Mouse (Mus musculus) ovary, postnatal 14 days (tissue): ENCODE results near the gene Chst11.

Source experiments
- DNase-seq: peaks from one replicate; pipeline ENCODE4 v3.0.0; 2022; ENCODE audit warnings: low spot score

Gene Chst11

DNA sequence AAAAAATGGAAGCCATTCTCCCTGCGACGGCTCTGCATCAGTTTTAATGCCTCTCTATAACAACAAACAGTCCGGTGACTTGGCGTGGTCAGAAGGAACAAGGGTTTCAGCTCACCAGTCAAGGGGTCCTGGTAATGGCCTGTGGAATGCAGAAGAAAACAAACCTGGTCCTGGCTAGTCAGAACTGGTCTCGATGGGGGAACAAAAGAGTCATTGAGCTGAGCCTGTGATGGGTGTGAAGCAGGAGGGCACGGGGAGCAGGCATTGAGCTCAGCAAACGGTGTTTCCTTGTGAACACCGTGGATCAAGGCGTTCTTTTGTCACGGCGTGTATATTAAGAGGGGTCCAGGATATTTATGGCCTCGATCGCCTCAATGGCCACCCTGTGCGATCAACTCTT is 160.5 kb downstream of the Chst11 start:
- DNase-seq: no peak

- DNase-seq: no peak
These were observed 164.3 kb downstream of the Chst11 start for GRCm38 (mm10) chr10:83149342-83150178.

DNA sequence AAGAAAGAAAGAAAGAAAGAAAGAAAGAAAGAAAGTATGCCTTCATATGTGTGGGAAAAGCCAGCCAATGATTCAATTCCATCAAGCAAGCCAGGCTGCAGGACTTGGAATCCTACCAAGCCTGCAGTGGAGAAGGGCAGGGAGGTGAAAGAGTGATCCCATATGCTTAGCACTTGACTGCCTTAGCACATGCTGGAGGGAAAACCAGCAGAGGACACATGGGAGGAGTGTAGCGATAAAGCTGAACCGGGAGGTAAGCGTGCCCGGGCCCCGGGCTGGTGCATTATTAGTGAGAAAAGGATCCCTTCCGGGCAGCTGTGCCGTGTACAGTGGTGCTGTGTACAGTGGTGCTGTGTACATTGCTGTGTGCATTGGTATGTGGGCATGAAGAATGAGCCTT is 165.3 kb downstream of the Chst11 start:
- DNase-seq: no peak

- no peak for DNase-seq
These were observed 166.1 kb downstream of the Chst11 start for GRCm38 (mm10) chr10:83151362-83151761.

GRCm38 (mm10) chr10:83151896-83152685 is 166.8 kb downstream of the Chst11 start:
- DNase-seq: no peak

- no peak for DNase-seq
These were observed 167.4 kb downstream of the Chst11 start for GRCm38 (mm10) chr10:83152723-83153122.

DNA sequence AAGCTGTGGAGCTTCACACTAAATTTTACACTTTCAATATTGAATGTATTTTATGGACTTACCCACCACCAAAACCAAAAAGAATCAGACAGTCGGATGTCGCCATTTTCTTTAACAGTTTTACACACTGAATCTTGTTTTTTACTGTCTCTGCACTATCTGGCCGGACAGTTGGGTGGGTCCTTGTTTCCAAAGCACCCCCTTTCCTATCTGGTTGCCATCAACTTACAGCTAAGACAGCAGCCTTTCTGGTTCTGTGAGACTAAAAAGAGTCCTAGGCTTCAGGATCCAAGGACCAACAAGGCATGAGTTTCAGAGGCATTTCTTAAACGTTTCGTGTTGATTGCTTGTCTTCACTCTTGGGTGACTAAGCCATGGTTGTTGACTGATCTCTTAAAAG is 168.1 kb downstream of the Chst11 start:
- DNase-seq: no peak

GRCm38 (mm10) chr10:83153887-83154286 is 168.6 kb downstream of the Chst11 start:
- DNase-seq: no peak

DNA sequence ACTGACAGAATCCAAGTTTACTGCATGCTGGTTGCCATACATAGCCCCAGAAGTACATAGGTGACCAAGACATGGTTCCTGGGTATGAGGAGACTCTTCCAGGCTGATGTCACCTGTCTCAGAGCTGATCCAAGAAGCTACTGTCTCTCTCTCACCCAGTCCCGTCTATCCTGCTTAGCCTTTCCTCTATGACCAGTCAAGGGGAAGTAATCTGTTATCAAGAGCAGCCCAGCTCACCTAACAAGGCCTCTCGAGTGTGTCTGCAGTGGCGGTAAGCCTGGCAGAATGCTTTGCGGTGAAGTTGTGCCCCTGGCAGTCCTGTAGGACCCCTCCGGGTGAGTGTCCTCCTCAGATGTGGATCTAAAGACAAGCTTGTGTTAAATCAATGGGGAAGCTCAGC is 172.0 kb downstream of the Chst11 start:
- no peak for DNase-seq

DNA sequence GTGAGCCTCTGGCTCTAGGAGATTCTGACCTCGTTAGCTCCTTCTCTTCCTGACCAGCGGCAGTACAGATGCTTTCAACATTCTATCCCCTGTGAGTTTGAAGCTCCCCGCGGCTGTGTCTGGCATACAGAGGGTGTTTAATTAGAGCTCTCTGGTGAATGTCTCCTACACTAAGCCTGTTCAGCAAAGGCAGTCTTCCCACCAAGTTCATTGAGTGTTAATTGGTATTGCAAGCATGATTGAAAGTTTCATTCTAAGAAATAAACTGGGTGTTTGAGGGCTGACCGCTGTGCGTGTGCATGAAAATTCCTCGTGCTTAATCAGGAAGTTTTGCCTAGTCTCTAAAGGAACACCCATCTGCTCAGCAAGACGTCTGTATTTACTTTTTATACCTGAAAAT is 173.0 kb downstream of the Chst11 start:
- DNase-seq: no peak

DNA sequence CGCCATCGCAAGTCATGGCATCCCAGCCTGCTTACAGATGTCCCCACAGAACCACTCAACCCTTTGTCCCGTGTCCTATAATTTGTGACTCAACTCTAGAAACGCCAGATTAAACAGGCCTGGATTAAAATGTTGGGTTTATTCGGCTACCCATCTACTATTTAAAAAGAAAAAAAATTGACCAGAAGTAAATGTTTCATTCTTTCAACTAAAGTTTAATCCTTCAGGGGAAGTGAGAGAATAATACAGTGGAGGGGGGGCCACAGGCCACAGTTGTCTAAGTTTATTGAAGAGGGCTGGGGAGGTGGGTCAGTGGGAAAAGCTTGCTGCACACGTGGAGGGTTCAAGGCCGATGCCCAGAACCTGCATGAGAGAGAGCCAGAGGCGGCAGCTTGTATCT is 173.9 kb downstream of the Chst11 start:
- no peak for DNase-seq

- DNase-seq: peak; percentile 58
These were observed 176.5 kb downstream of the Chst11 start for GRCm38 (mm10) chr10:83161656-83162365.

DNA sequence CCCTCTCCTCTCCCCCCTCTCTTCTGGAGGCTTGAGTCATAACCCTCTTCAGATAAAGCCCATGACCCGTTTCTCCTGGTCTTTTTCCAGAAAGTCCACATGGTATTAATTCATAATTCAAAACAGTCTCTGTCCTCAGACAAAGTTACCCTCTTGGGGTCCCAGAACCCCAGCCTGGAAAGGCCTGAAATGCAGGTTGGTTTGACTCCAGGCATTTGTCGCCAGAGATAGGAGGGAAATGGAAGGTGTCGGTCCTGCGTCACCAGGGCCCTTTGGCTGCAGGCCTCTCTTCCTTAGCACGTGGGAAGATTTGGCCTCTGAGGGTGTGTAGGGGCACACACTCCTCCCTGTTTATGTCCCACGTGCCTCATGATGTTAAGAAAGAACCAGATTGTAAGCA is 178.6 kb downstream of the Chst11 start:
- DNase-seq: no peak

DNA sequence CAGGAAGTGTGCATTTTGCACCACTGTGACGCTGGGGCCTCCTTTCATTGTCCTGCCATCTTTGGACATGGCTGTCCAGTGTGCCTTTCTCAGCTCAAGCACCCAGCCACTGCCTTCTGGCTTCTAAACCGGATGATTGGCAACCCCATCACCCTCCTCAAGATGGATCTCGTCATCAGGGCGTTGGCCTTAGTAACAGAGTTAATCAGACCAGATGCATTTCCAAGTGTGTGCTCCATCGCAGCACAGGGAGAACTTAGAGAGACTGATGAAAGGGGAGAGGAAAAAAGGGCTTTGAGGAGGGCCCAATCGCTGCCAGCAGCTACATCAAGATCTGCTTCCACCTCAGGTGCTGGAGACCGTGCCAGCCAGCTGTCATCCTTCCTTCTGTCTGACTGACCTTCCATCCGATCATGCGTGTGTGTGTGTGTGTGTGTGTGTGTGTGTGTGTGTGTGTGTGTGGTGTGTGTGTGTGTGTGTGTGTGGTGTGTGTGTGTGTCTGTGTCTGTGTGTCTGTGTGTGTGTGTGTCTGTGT is 179.7 kb downstream of the Chst11 start:
- DNase-seq: no peak

GRCm38 (mm10) chr10:83165521-83166243 is 180.4 kb downstream of the Chst11 start:
- no peak for DNase-seq

DNA sequence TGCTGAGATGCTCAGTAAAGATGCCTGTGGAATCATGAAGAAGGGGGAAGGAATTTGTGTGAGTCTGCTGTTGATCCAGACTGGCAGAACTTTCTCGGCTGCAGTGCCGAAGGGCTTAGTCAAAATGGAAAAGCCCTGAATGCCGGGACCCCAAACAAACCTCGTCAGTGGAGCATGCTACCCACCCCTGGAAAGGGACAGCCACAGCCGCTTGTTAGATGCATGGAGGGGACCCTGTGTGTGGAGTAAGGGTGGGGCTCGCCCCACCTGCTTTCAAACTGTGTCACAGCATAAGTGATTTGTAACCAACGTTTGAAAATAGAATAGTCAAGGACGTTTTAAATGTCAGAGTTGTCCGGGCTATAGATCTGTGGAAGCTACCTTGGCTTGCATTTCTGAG is 181.0 kb downstream of the Chst11 start:
- DNase-seq: no peak

GRCm38 (mm10) chr10:83167492-83167891 is 182.2 kb downstream of the Chst11 start:
- no peak for DNase-seq

DNA sequence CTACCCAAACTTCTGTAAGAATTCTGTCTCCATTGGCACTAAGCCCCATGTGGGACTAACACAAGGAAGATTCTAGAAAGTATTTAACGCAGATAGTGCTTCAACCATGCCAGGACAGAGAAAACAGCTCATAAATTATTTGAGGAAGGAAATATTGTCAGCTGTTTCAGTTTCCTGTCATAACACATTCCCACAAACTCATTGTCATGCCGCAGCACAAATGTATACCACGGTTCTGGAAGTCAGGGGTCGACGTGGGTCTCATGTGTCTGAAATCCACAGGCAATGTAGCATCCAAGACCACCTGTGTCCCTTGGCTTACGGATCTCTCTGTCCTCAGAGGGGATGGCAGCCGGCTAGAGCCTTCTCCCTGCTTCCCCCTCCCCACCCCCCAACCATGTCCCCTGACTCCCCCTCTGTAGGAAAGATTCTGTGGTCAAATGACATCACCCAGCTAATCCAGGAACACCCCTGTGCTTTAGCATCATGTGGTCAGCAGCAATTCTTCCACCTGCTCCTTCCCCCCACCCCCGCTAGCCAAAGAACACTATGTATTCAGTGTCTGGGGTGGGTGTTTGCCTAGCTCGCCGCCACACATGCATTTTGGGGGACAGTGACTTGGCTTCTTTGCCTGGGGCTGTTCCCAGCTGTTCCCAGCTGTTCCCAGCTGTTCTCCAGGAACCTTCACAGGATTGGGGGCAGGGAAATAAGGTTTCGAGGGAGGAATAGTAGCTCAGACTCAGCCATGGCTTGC is 183.2 kb downstream of the Chst11 start:
- no peak for DNase-seq

DNA sequence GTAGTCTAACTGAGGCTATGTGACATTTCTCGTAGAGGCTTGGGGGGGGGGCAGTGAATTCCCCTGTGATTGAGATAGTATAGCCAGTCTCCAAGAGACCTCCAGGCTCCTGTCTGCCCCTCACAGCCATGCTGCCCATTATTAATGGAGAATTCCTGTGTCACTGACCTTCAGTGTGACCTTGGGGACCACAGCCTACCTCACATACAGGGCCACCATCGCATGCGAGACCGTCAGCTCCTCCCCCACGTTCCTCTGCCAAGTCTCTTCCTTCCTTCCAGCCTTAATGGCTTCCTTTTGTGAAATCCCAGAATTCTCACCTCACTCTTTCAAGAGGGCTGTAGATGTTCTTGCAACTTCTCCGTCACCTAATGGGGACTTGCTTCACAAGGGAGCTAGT is 184.3 kb downstream of the Chst11 start:
- DNase-seq: no peak

DNA sequence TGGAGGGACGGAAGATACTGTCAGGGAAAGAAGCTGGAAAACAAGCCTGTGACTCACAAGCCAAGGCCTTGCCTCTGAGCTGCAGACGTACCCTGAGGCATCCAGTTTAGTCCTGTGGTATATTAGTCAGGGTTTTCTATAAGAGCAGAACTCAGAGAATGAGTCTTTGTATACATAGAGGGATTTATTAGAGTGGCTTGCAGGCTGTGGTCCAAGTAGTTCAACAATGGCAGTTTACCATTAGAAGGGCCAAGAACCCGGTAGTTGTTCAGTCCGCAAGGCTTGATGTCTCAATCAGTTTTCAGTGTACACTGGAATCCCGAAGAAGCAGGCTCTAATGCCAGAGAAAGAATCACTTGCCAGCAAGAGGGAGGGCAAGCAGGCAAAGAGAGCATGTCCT is 192.9 kb downstream of the Chst11 start:
- DNase-seq: no peak

DNA sequence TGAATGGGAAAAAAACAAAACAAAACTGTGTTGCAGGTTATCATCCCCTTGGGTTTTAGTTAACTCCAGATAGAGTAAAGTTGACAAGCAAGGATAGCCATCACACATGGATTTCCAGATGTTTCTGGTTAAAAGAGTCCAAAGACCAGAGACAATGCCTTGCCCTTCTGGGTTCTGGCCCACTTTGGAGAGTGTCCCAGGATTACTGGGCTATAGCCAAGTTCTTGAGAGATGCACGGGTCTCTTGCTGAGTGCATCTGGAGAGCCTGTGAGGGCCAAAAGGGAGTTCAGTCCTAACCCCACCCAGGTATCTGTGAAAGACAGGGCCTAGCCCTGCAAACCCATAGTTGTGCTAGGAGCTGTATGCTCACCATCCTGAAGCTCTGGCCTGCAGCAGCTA is 193.4 kb downstream of the Chst11 start:
- no peak for DNase-seq
